Mouse (Mus musculus) heart, adult 11 months (tissue): ENCODE results near the gene Crmp1.
A peak's percentile ranks its signal among the peaks of the same experiment; 100 is the strongest.

Source experiments
- DNase-seq: peaks from one replicate; pipeline ENCODE4 v3.0.0; 2022

The Crmp1 gene

DNA sequence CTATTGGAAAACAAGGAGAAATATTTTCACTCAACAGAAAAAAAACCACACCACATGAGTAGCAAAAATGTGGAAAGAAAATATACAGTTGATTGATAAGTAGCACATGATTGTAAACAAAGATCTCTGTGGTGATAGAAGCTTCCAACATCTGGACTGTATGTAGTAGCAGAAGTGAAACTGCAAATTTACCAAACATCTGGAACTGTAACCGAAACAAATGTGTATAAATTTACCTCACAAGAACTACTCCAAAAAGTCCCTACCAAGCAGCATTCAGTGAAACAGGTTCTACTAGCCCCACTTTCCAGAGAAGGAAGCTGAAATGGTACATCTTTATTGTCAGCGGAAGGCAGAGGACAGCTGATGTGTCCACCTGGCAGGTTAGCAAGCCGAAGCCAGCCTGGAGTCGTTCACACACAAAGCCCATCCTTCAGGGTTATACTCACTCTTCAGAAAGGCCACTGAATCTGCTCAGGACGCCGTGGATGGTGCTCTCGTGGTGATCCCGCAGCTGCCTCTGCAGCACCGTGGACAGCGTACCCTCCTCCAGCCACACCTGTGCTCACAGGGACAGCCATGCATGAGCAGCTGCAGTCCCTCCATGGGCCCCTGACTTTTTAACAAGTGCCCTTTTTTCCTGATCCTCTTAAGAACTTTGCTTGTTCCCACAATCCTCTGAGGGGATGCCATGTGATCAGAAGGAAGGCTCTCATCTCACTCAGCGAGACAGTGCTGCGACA is 71.4 kb downstream of the Crmp1 start:
- no peak for DNase-seq

GRCm38 (mm10) chr5:37318715-37319114 is 77.0 kb downstream of the Crmp1 start:
- no peak for DNase-seq

DNA sequence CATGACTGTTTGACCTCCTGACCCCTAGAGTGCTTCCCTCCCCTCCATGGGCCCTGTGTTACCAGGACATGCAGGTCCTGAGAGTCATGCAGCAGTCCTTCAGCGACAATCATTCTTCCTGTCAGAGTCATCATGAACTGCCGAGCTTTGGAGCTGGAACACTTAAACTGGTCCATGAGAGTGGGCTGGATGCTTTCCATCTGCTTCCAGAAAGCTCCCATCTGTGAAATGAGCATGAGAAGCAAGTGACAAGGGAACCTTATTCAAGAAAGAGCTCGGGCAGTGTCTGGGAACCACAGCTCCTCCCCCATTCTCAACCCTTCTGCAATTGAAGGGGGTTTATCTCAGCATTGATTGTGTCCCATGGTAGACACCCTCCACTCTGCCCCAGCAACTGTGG is 78.4 kb downstream of the Crmp1 start:
- DNase-seq: no peak

DNA sequence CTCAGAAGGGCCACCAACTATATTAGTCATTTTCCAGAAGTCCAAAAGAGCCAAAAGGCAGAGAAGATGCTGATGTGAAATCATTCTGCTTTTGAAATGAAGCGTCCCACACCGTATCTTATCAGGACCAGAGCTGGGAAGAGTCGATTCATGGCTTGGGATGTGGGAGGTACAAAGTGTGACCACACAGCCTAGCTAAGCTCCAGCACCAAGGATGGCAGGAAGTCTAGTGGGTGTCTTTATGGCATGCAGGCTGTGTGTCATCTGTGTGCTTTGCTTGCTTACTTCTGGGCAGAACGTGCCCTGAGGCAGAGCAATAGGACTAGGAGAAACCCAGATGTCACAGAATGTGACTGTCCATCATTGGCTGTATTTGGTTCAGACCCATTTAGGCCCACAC is 79.0 kb downstream of the Crmp1 start:
- no peak for DNase-seq

GRCm38 (mm10) chr5:37326675-37327074 is 84.9 kb downstream of the Crmp1 start:
- no peak for DNase-seq

DNA sequence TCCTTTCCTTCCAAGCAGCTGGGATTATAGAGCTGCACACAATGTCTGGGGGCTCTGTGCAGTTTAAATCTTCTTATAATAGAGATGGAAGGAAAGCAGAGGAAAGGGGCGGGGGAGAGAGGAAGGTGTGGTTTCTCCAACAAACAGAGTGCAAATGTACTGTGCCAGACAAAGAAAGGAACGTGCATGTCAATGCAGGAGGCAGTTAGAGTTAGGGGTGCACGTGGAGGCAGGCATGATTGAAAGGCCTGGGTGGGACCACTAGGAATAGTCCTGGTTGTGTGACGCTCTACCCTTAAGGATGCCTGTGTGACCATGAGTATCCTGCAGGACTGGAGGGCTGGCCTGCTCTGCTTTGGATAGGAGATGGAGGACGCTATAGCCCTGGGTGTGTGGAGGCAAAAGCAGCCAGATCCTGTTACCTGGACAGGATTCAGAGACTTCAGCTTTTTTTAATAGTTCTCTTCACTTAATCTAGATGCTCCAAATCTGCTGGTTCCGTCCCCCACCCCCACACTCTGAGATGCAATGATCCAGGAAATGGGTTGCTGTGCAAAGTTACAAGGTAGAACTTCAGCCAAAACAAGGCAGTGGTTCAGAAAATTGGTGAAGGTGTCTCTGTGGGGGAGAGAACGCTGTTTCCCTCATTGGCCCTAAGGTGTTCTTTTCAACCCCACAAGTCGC is 88.9 kb downstream of the Crmp1 start:
- DNase-seq: no peak

- no peak for DNase-seq
Observed at GRCm38 (mm10) chr5:37331133-37331505, 89.4 kb downstream of the Crmp1 start.

GRCm38 (mm10) chr5:37332066-37332465 is 90.3 kb downstream of the Crmp1 start:
- no peak for DNase-seq

- no peak for DNase-seq
Observed at GRCm38 (mm10) chr5:37335061-37335460, 93.3 kb downstream of the Crmp1 start.

- DNase-seq: peak; percentile 98
Observed at GRCm38 (mm10) chr5:37336485-37337105, 94.9 kb downstream of the Crmp1 start, which contains the start of gene Evc. Gene Evc, minus strand, starts transcription at chr5:37336894.

GRCm38 (mm10) chr5:37337696-37338095 is 96.0 kb downstream of the Crmp1 start:
- no peak for DNase-seq

GRCm38 (mm10) chr5:37338288-37338687 is 96.5 kb downstream of the Crmp1 start, which contains the start of gene Evc2:
Gene Evc2, plus strand, starts transcription at chr5:37338499.
- DNase-seq: peak; percentile 98
